12 mouse cellular contexts compared by ENCODE assay signal in genomic region chr12:30618425-30618824, GRCm38 (mm10). TPM values are rescaled to one million over a fixed set of nuclear protein-coding genes. Genes with fewer than 3 reads are reported as not detected.
DNase-seq lines count a peak whose midpoint lies in the region; ATAC-seq lines count a peak whose summit lies in the region.
"Had no signal": no experiment of that assay in that cellular context is flagged by ENCODE, and none has a peak within 500 bp of the region (broad histone marks: within the 10 kb centered on the region; RNA-seq: fewer than 3 reads in every experiment).

No protein-coding gene starts in this region.

- H3K27me3 ChIP-seq in kidney, embryonic 14.5 days (ENCODE audit: control insufficient read depth, insufficient read depth, low read length) = no peaks in the 10 kb centered on the region
- no peaks in the 10 kb centered on the region for H3K27me3 ChIP-seq in embryonic facial prominence, embryonic 15.5 days
- H3K27me3 ChIP-seq: heart, embryonic 15.5 days had no signal

- H3K27ac ChIP-seq in kidney, embryonic 14.5 days (ENCODE audit: low read depth, low read length) = no peak overlapping the region
- 0 out of 2 replicates have a peak overlapping the region, but pooled peaks have one; percentile 55 for H3K27ac ChIP-seq in embryonic facial prominence, embryonic 15.5 days (replicated peaks)
- H3K27ac ChIP-seq: heart, embryonic 15.5 days had no signal

- DNase-seq in kidney, postnatal 36 days = no peak
- peak; percentile 15 for DNase-seq in brain, adult 2 months (ENCODE audit: low read depth, low spot score)
- DNase-seq in mesoderm, embryonic 11.5 days (ENCODE audit: low read depth, low spot score) = peak; percentile 55
- no peak for DNase-seq in cerebellum, adult 8-10 months
- DNase-seq: adrenal gland, adult 2 months; cerebellum, postnatal 10 days; thymus, adult 2 months had no signal

- H3K9me3 ChIP-seq in kidney, embryonic 14.5 days (ENCODE audit: control insufficient read depth, low read length) = no peaks in the 10 kb centered on the region
- no peaks in the 10 kb centered on the region for H3K9me3 ChIP-seq in embryonic facial prominence, embryonic 15.5 days (replicated peaks)
- H3K9me3 ChIP-seq: heart, embryonic 15.5 days had no signal

- no peak overlapping the region for H3K4me2 ChIP-seq in kidney, embryonic 14.5 days (replicated peaks; ENCODE audit: low read depth, low read length)
- H3K4me2 ChIP-seq in embryonic facial prominence, embryonic 15.5 days (replicated peaks) = no peak overlapping the region
- H3K4me2 ChIP-seq: heart, embryonic 15.5 days had no signal

- no peaks in the 10 kb centered on the region for H3K36me3 ChIP-seq in kidney, embryonic 14.5 days (ENCODE audit: control insufficient read depth, insufficient read depth, low read length)
- no peaks in the 10 kb centered on the region for H3K36me3 ChIP-seq in embryonic facial prominence, embryonic 15.5 days
- H3K36me3 ChIP-seq: heart, embryonic 15.5 days had no signal

- 31% methylated on average over 8 of the region's 8 CpGs for WGBS in kidney, embryonic 14.5 days
- 20% methylated on average over 8 of the region's 8 CpGs for WGBS in embryonic facial prominence, embryonic 15.5 days

- no peak overlapping the region for H3K4me3 ChIP-seq in kidney, embryonic 14.5 days (ENCODE audit: low read length)
- no peak overlapping the region for H3K4me3 ChIP-seq in embryonic facial prominence, embryonic 15.5 days (replicated peaks)
- H3K4me3 ChIP-seq: heart, embryonic 15.5 days had no signal

- H3K4me1 ChIP-seq in kidney, embryonic 14.5 days (ENCODE audit: control insufficient read depth, insufficient read depth, low read length) = no peaks in the 10 kb centered on the region
- peaks cover 4% of the 10 kb centered on the region for H3K4me1 ChIP-seq in embryonic facial prominence, embryonic 15.5 days
- H3K4me1 ChIP-seq: heart, embryonic 15.5 days had no signal

- peak; percentile 78; the same call in 1 of the 2 replicates for ATAC-seq in kidney, embryonic 14.5 days (ENCODE audit: low FRiP score, low TSS enrichment)
- ATAC-seq in embryonic facial prominence, embryonic 15.5 days (ENCODE audit: insufficient number of reproducible peaks, low FRiP score, low TSS enrichment, low read depth) = peak; percentile 67; the same call in 1 of the 2 replicates
- ATAC-seq in megakaryocyte, adult 5-6 weeks (ENCODE audit: poor library complexity, severe bottlenecking) = no peak
- ATAC-seq: forebrain, embryonic 14.5 days had no signal

- H3K9ac ChIP-seq in kidney, embryonic 14.5 days (ENCODE audit: low read depth, low read length) = no peak overlapping the region
- H3K9ac ChIP-seq in embryonic facial prominence, embryonic 15.5 days = no peak overlapping the region
- H3K9ac ChIP-seq: heart, embryonic 15.5 days had no signal

RNA-seq across cellular contexts. Expression of gene Tmem18, which starts 34.2 kb away (rescaled TPM):
- polyA plus RNA-seq in kidney, embryonic 14.5 days (2014; fragmentation: Nextera tagmentation; extraction: Ambion mirVana) = 17.5 and 27.8 TPM in 2 replicates
- polyA plus RNA-seq in embryonic facial prominence, embryonic 15.5 days (2015; fragmentation: Nextera tagmentation; extraction: Ambion mirVana) = 24.7 and 26.4 TPM in 2 replicates
- total RNA-seq in megakaryocyte, adult 5-6 weeks (2015) = 12.2 and 12.8 TPM in 2 replicates
- total RNA-seq in megakaryocyte, adult 5-6 weeks (2017) = 10.4 and 11.8 TPM in 2 replicates

Comparison
In these comparisons a context has a peak if more than half of its experiments do, and no peak if none do; other contexts are left out.
1. DNase-seq: peak in brain, adult 2 months (single experiment) and mesoderm, embryonic 11.5 days (single experiment); none in kidney, postnatal 36 days (0 of 2) and cerebellum, adult 8-10 months (single experiment).